Mouse (Mus musculus): ENCODE measurements around the gene Iqsec3. TPM values are rescaled to one million over a fixed set of nuclear protein-coding genes. Genes with fewer than 3 reads are reported as not detected.

Gene Iqsec3
- polyA plus RNA-seq, 1 experiment from 2014 or later: 0.03 TPM

- H3K4me3 ChIP-seq: no peak overlapping the region
- 52% methylated on average over 7 of the region's 7 CpGs for WGBS
- H3K36me3 ChIP-seq: no peaks in the 10 kb centered on the region
- peak; percentile 59 for DNase-seq (ENCODE audit: low spot score)
- no peaks in the 10 kb centered on the region for H3K4me1 ChIP-seq
- no peaks in the 10 kb centered on the region for H3K9me3 ChIP-seq
- H3K27me3 ChIP-seq (ENCODE audit: insufficient read depth, poor library complexity, severe bottlenecking): peaks cover 5% of the 10 kb centered on the region; the same call in 1 of the 2 replicates
- no peak overlapping the region for H3K27ac ChIP-seq
Measured at GRCm38 (mm10) chr6:121495606-121496005, 22.1 kb upstream of the Iqsec3 start.

GRCm38 (mm10) chr6:121495026-121495425 is 21.5 kb upstream of the Iqsec3 start:
- WGBS: 79% methylated on average over 1 of the region's 1 CpGs
- H3K36me3 ChIP-seq: no peaks in the 10 kb centered on the region
- no peaks in the 10 kb centered on the region for H3K4me1 ChIP-seq
- DNase-seq (ENCODE audit: low spot score): peak; percentile 58
- no peak overlapping the region for H3K4me3 ChIP-seq
- H3K9me3 ChIP-seq: no peaks in the 10 kb centered on the region
- no peak overlapping the region for H3K27ac ChIP-seq
- H3K27me3 ChIP-seq (ENCODE audit: insufficient read depth, poor library complexity, severe bottlenecking): peaks cover 5% of the 10 kb centered on the region; the same call in 1 of the 2 replicates

- 74% methylated on average over 4 of the region's 4 CpGs for WGBS
- H3K27me3 ChIP-seq (ENCODE audit: insufficient read depth, poor library complexity, severe bottlenecking): peaks cover 5% of the 10 kb centered on the region; the same call in 1 of the 2 replicates
- no peaks in the 10 kb centered on the region for H3K9me3 ChIP-seq
- H3K36me3 ChIP-seq: no peaks in the 10 kb centered on the region
- no peak overlapping the region for H3K4me3 ChIP-seq
- H3K27ac ChIP-seq: no peak overlapping the region
- no peak for DNase-seq (ENCODE audit: low spot score)
- no peaks in the 10 kb centered on the region for H3K4me1 ChIP-seq
Measured at GRCm38 (mm10) chr6:121494319-121494718, 20.8 kb upstream of the Iqsec3 start.

GRCm38 (mm10) chr6:121491339-121491738 is 17.9 kb upstream of the Iqsec3 start:
- Histone ChIP-seq H3K4me1 (no peaks in the 10 kb centered on the region), H3K4me3 (no peak overlapping the region), H3K9me3 (no peaks in the 10 kb centered on the region), H3K27me3 (ENCODE audit: insufficient read depth, poor library complexity, severe bottlenecking) (peaks cover 5% of the 10 kb centered on the region; the same call in 1 of the 2 replicates), H3K36me3 (no peaks in the 10 kb centered on the region), H3K27ac (no peak overlapping the region)
- peak; percentile 20 for DNase-seq (ENCODE audit: low spot score)
- WGBS: 82% methylated on average over 5 of the region's 5 CpGs

GRCm38 (mm10) chr6:121472273-121472672 is 1.2 kb downstream of the Iqsec3 start:
- Histone ChIP-seq H3K27me3 (ENCODE audit: insufficient read depth, poor library complexity, severe bottlenecking) (peaks cover 53% of the 10 kb centered on the region), H3K36me3 (no peaks in the 10 kb centered on the region)
- 33% methylated on average over 5 of the region's 5 CpGs for WGBS

GRCm38 (mm10) chr6:121468235-121468634 is 5.2 kb downstream of the Iqsec3 start:
- Histone ChIP-seq H3K4me3 (no peak overlapping the region), H3K4me1 (peaks cover 5% of the 10 kb centered on the region; the same call in 1 of the 2 replicates), H3K36me3 (no peaks in the 10 kb centered on the region), H3K27me3 (ENCODE audit: insufficient read depth, poor library complexity, severe bottlenecking) (peaks cover 46% of the 10 kb centered on the region), H3K9me3 (no peaks in the 10 kb centered on the region), H3K27ac (no peak overlapping the region)
- no peak for DNase-seq (ENCODE audit: low spot score)

More at GRCm38 (mm10) chr6:121472273-121472672, 1.2 kb downstream of the Iqsec3 start:
- DNase-seq (ENCODE audit: low spot score): no peak
- peaks cover 13% of the 10 kb centered on the region for H3K4me1 ChIP-seq
- H3K27ac ChIP-seq: no peak overlapping the region
- H3K9me3 ChIP-seq: no peaks in the 10 kb centered on the region
- H3K4me3 ChIP-seq: no peak overlapping the region

GRCm38 (mm10) chr6:121462628-121463340 is 10.7 kb downstream of the Iqsec3 start:
- peaks cover 56% of the 10 kb centered on the region for H3K27me3 ChIP-seq (ENCODE audit: insufficient read depth, poor library complexity, severe bottlenecking)
- peaks cover 8% of the 10 kb centered on the region for H3K4me1 ChIP-seq
- no peak overlapping the region for H3K27ac ChIP-seq
- 3% methylated on average over 18 of the region's 28 CpGs for WGBS
- no peak for DNase-seq (ENCODE audit: low spot score)
- H3K9me3 ChIP-seq: no peaks in the 10 kb centered on the region
- H3K4me3 ChIP-seq: peak overlapping the region; percentile 43
- no peaks in the 10 kb centered on the region for H3K36me3 ChIP-seq

- H3K27me3 ChIP-seq (ENCODE audit: insufficient read depth, poor library complexity, severe bottlenecking): peaks cover 66% of the 10 kb centered on the region
- H3K27ac ChIP-seq: no peak overlapping the region
- H3K9me3 ChIP-seq: no peaks in the 10 kb centered on the region
- H3K4me1 ChIP-seq: peaks cover under 1% of the 10 kb centered on the region
- H3K36me3 ChIP-seq: no peaks in the 10 kb centered on the region
- DNase-seq (ENCODE audit: low spot score): no peak
- no peak overlapping the region for H3K4me3 ChIP-seq
- WGBS: 47% methylated on average over 8 of the region's 8 CpGs
Measured at GRCm38 (mm10) chr6:121457381-121457780, 16.1 kb downstream of the Iqsec3 start.

- peaks cover 59% of the 10 kb centered on the region for H3K27me3 ChIP-seq (ENCODE audit: insufficient read depth, poor library complexity, severe bottlenecking)
- no peak for DNase-seq (ENCODE audit: low spot score)
- no peaks in the 10 kb centered on the region for H3K4me1 ChIP-seq
- H3K9me3 ChIP-seq: no peaks in the 10 kb centered on the region
- H3K27ac ChIP-seq: no peak overlapping the region
- WGBS: 85% methylated on average over 3 of the region's 3 CpGs
- H3K4me3 ChIP-seq: no peak overlapping the region
- H3K36me3 ChIP-seq: no peaks in the 10 kb centered on the region
Measured at GRCm38 (mm10) chr6:121456651-121457050, 16.8 kb downstream of the Iqsec3 start.

GRCm38 (mm10) chr6:121454549-121455494 is 18.7 kb downstream of the Iqsec3 start:
- H3K27ac ChIP-seq: no peak overlapping the region
- DNase-seq (ENCODE audit: low spot score): no peak
- peaks cover 53% of the 10 kb centered on the region for H3K27me3 ChIP-seq (ENCODE audit: insufficient read depth, poor library complexity, severe bottlenecking)
- no peak overlapping the region for H3K4me3 ChIP-seq
- no peaks in the 10 kb centered on the region for H3K36me3 ChIP-seq
- no peaks in the 10 kb centered on the region for H3K9me3 ChIP-seq
- H3K4me1 ChIP-seq: no peaks in the 10 kb centered on the region
- WGBS: 69% methylated on average over 12 of the region's 12 CpGs

GRCm38 (mm10) chr6:121453776-121454175 is 19.7 kb downstream of the Iqsec3 start:
- no peaks in the 10 kb centered on the region for H3K36me3 ChIP-seq
- no peaks in the 10 kb centered on the region for H3K4me1 ChIP-seq
- H3K9me3 ChIP-seq: no peaks in the 10 kb centered on the region
- DNase-seq (ENCODE audit: low spot score): no peak
- H3K27ac ChIP-seq: no peak overlapping the region
- H3K4me3 ChIP-seq: no peak overlapping the region
- WGBS: 50% methylated on average over 7 of the region's 7 CpGs
- peaks cover 42% of the 10 kb centered on the region for H3K27me3 ChIP-seq (ENCODE audit: insufficient read depth, poor library complexity, severe bottlenecking)

- Histone ChIP-seq H3K27me3 (ENCODE audit: insufficient read depth, poor library complexity, severe bottlenecking) (peaks cover 33% of the 10 kb centered on the region), H3K9me3 (no peaks in the 10 kb centered on the region), H3K27ac (no peak overlapping the region), H3K4me1 (no peaks in the 10 kb centered on the region), H3K36me3 (no peaks in the 10 kb centered on the region), H3K4me3 (no peak overlapping the region)
- DNase-seq (ENCODE audit: low spot score): no peak
- WGBS: 68% methylated on average over 3 of the region's 3 CpGs
Measured at GRCm38 (mm10) chr6:121451703-121452102, 21.8 kb downstream of the Iqsec3 start.

GRCm38 (mm10) chr6:121440696-121441220 is 32.7 kb downstream of the Iqsec3 start:
- DNase-seq (ENCODE audit: low spot score): no peak
- Histone ChIP-seq H3K27me3 (ENCODE audit: insufficient read depth, poor library complexity, severe bottlenecking) (peaks cover 37% of the 10 kb centered on the region; the same call in 1 of the 2 replicates), H3K27ac (no peak overlapping the region), H3K9me3 (no peaks in the 10 kb centered on the region), H3K4me1 (no peaks in the 10 kb centered on the region), H3K4me3 (no peak overlapping the region), H3K36me3 (no peaks in the 10 kb centered on the region)
- 30% methylated on average over 5 of the region's 5 CpGs for WGBS

Measured in heart, embryonic 10.5 days (tissue).